Mouse (Mus musculus): ENCODE results near the gene Plppr1. TPM values are rescaled to one million over a fixed set of nuclear protein-coding genes. Genes with fewer than 3 reads are reported as not detected.

Gene Plppr1
- polyA plus RNA-seq, 1 experiment from 2014 or later, result 1.1 TPM

DNA sequence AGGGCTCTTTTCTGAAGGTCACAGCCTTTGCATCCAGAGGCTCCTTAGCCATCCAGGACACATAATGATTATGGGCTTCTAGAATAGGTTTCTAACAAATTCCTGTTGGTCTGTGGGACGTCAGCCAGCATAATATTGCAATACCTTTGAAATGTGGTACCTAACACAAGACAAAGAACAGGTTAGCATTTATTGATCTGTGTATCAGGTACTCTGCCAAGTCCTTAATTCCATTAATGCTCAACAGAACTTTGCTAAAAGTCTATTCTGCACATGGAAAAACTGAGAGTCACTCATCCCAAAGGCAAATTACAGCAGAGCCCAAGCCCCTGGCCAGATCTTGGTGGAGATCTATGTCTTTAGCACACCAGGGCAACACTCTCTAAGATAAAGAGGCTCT lies 97.7 kb downstream of the Plppr1 start:
- no peaks in the 10 kb centered on the region for H3K36me3 ChIP-seq (ENCODE audit: control insufficient read depth, insufficient read depth, low read length)
- no peak for ATAC-seq
- H3K9ac ChIP-seq (ENCODE audit: low read depth, low read length), result no peak overlapping the region
- no peak overlapping the region for H3K4me2 ChIP-seq (ENCODE audit: low read depth, low read length)
- no peaks in the 10 kb centered on the region for H3K9me3 ChIP-seq (ENCODE audit: control insufficient read depth, low read length)
- H3K27me3 ChIP-seq (replicated peaks; ENCODE audit: control insufficient read depth, insufficient read depth, low read length), result no peaks in the 10 kb centered on the region
- no peak overlapping the region for H3K27ac ChIP-seq (ENCODE audit: low read length)
- no peak overlapping the region for H3K4me3 ChIP-seq (ENCODE audit: low read length)
- WGBS, result 78% methylated on average over 1 of the region's 1 CpGs
- H3K4me1 ChIP-seq (ENCODE audit: control insufficient read depth, insufficient read depth, low read length), result no peaks in the 10 kb centered on the region

DNA sequence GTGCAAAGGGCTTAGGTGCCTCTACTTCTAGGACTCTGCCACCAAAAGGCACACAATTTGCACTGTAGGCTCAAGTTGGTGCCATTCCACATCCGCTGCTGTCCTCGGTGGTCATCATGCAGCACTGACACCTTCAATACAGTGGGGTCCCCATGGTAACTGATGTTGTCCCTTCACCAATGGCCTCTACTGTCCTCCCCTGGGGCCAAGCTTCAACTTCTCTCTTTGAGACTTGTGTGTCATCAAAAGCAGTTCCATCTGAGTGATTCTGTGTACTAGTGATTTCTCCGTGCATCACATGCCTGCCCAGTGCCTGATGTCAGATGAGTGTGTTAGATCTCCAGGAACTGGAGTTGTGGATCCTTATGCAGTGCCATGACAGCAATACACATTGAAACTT lies 104.2 kb downstream of the Plppr1 start:
- WGBS, result 88% methylated on average over 3 of the region's 3 CpGs
- H3K27me3 ChIP-seq (replicated peaks; ENCODE audit: control insufficient read depth, insufficient read depth, low read length), result no peaks in the 10 kb centered on the region
- ATAC-seq, result no peak
- H3K27ac ChIP-seq (ENCODE audit: low read length), result no peak overlapping the region
- H3K4me1 ChIP-seq (ENCODE audit: control insufficient read depth, insufficient read depth, low read length), result no peaks in the 10 kb centered on the region
- no peak overlapping the region for H3K4me2 ChIP-seq (ENCODE audit: low read depth, low read length)
- H3K36me3 ChIP-seq (ENCODE audit: control insufficient read depth, insufficient read depth, low read length), result no peaks in the 10 kb centered on the region
- no peak overlapping the region for H3K9ac ChIP-seq (ENCODE audit: low read depth, low read length)
- no peak overlapping the region for H3K4me3 ChIP-seq (ENCODE audit: low read length)
- H3K9me3 ChIP-seq (ENCODE audit: control insufficient read depth, low read length), result no peaks in the 10 kb centered on the region

GRCm38 (mm10) chr4:49166391-49166790 lies 107.3 kb downstream of the Plppr1 start:
- 68% methylated on average over 3 of the region's 3 CpGs for WGBS
- Histone ChIP-seq H3K4me1 (ENCODE audit: control insufficient read depth, insufficient read depth, low read length) (no peaks in the 10 kb centered on the region), H3K36me3 (ENCODE audit: control insufficient read depth, insufficient read depth, low read length) (no peaks in the 10 kb centered on the region), H3K9me3 (ENCODE audit: control insufficient read depth, low read length) (no peaks in the 10 kb centered on the region), H3K9ac (ENCODE audit: low read depth, low read length) (no peak overlapping the region), H3K4me2 (ENCODE audit: low read depth, low read length) (no peak overlapping the region), H3K4me3 (ENCODE audit: low read length) (no peak overlapping the region), H3K27me3 (replicated peaks; ENCODE audit: control insufficient read depth, insufficient read depth, low read length) (no peaks in the 10 kb centered on the region), H3K27ac (ENCODE audit: low read length) (no peak overlapping the region)
- no peak for ATAC-seq

GRCm38 (mm10) chr4:49167030-49167429 lies 108.0 kb downstream of the Plppr1 start:
- H3K27ac ChIP-seq (ENCODE audit: low read length), result no peak overlapping the region
- ATAC-seq, result no peak
- WGBS, result 81% methylated on average over 5 of the region's 5 CpGs

DNA sequence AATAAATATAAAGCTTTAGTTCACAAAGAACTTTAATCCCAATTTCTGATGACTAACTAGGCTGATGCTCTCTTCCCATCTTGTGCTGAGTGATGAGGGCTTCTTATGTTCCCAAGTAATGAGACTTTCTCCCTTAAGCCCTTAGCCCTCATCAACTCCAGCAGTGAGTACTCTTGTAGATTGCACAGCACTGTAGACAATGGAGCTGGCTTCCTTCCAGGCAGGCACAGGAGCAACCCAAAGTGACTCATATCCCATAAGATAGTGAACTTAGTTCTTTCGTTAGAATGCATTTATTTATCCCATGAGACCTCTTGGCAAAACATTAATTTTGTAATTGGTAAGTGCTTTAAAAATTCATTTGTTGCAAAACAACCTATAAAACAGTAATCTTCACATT lies 110.4 kb downstream of the Plppr1 start:
- Histone ChIP-seq H3K4me2 (ENCODE audit: low read depth, low read length) (no peak overlapping the region), H3K27me3 (replicated peaks; ENCODE audit: control insufficient read depth, insufficient read depth, low read length) (no peaks in the 10 kb centered on the region), H3K27ac (ENCODE audit: low read length) (no peak overlapping the region), H3K4me3 (ENCODE audit: low read length) (no peak overlapping the region), H3K9ac (ENCODE audit: low read depth, low read length) (no peak overlapping the region), H3K9me3 (ENCODE audit: control insufficient read depth, low read length) (no peaks in the 10 kb centered on the region), H3K36me3 (ENCODE audit: control insufficient read depth, insufficient read depth, low read length) (no peaks in the 10 kb centered on the region), H3K4me1 (ENCODE audit: control insufficient read depth, insufficient read depth, low read length) (no peaks in the 10 kb centered on the region)
- ATAC-seq, result no peak
- 43% methylated on average over 1 of the region's 1 CpGs for WGBS

More at GRCm38 (mm10) chr4:49167030-49167429, 108.0 kb downstream of the Plppr1 start:
- Histone ChIP-seq H3K27me3 (replicated peaks; ENCODE audit: control insufficient read depth, insufficient read depth, low read length) (no peaks in the 10 kb centered on the region), H3K4me1 (ENCODE audit: control insufficient read depth, insufficient read depth, low read length) (no peaks in the 10 kb centered on the region), H3K36me3 (ENCODE audit: control insufficient read depth, insufficient read depth, low read length) (no peaks in the 10 kb centered on the region), H3K4me3 (ENCODE audit: low read length) (no peak overlapping the region), H3K9ac (ENCODE audit: low read depth, low read length) (no peak overlapping the region), H3K9me3 (ENCODE audit: control insufficient read depth, low read length) (no peaks in the 10 kb centered on the region), H3K4me2 (ENCODE audit: low read depth, low read length) (no peak overlapping the region)

DNA sequence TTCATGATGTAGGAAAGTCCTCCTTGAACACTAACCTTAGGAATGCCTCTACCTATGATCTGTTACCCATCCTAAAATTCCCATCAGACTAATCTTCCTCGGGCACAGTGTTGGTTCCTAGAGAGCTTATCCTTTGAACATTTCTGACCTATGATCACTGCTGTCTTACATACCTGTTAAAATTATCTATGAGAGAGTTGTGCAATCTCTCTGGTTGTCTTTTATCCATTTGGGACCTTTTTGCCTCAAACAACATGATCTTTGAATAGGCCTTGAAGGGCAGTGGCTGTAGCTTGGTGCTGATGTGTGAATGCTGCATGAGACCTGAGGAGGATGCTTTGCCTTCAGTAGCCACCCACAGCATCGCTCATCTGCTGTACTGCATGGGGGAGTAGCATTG lies 119.0 kb downstream of the Plppr1 start:
- no peaks in the 10 kb centered on the region for H3K9me3 ChIP-seq (ENCODE audit: control insufficient read depth, low read length)
- ATAC-seq, result no peak
- H3K4me2 ChIP-seq (ENCODE audit: low read depth, low read length), result no peak overlapping the region
- no peak overlapping the region for H3K27ac ChIP-seq (ENCODE audit: low read length)
- H3K27me3 ChIP-seq (replicated peaks; ENCODE audit: control insufficient read depth, insufficient read depth, low read length), result no peaks in the 10 kb centered on the region
- H3K4me3 ChIP-seq (ENCODE audit: low read length), result no peak overlapping the region
- no peaks in the 10 kb centered on the region for H3K36me3 ChIP-seq (ENCODE audit: control insufficient read depth, insufficient read depth, low read length)
- 79% methylated on average over 2 of the region's 2 CpGs for WGBS
- no peak overlapping the region for H3K9ac ChIP-seq (ENCODE audit: low read depth, low read length)
- peaks cover 9% of the 10 kb centered on the region; the same call in 1 of the 2 replicates for H3K4me1 ChIP-seq (ENCODE audit: control insufficient read depth, insufficient read depth, low read length)

- Histone ChIP-seq H3K4me3 (ENCODE audit: low read length) (no peak overlapping the region), H3K4me2 (ENCODE audit: low read depth, low read length) (no peak overlapping the region), H3K27me3 (replicated peaks; ENCODE audit: control insufficient read depth, insufficient read depth, low read length) (no peaks in the 10 kb centered on the region), H3K9me3 (ENCODE audit: control insufficient read depth, low read length) (no peaks in the 10 kb centered on the region), H3K4me1 (ENCODE audit: control insufficient read depth, insufficient read depth, low read length) (peaks cover 9% of the 10 kb centered on the region; the same call in 1 of the 2 replicates), H3K9ac (ENCODE audit: low read depth, low read length) (no peak overlapping the region), H3K27ac (ENCODE audit: low read length) (peak overlapping the region; percentile 61), H3K36me3 (ENCODE audit: control insufficient read depth, insufficient read depth, low read length) (no peaks in the 10 kb centered on the region)
- ATAC-seq, result no peak
- WGBS, result 28% methylated on average over 3 of the region's 3 CpGs
These were observed 119.8 kb downstream of the Plppr1 start for GRCm38 (mm10) chr4:49178891-49179290.

GRCm38 (mm10) chr4:49179471-49180181 lies 120.6 kb downstream of the Plppr1 start:
- no peak overlapping the region for H3K4me3 ChIP-seq (ENCODE audit: low read length)
- H3K9ac ChIP-seq (ENCODE audit: low read depth, low read length), result no peak overlapping the region
- peak; percentile 98 for ATAC-seq
- H3K4me2 ChIP-seq (ENCODE audit: low read depth, low read length), result no peak overlapping the region
- WGBS, result 57% methylated on average over 2 of the region's 2 CpGs
- peak overlapping the region; percentile 61 for H3K27ac ChIP-seq (ENCODE audit: low read length)
- no peaks in the 10 kb centered on the region for H3K27me3 ChIP-seq (replicated peaks; ENCODE audit: control insufficient read depth, insufficient read depth, low read length)
- H3K9me3 ChIP-seq (ENCODE audit: control insufficient read depth, low read length), result no peaks in the 10 kb centered on the region
- H3K4me1 ChIP-seq (ENCODE audit: control insufficient read depth, insufficient read depth, low read length), result peaks cover 9% of the 10 kb centered on the region; the same call in 1 of the 2 replicates
- H3K36me3 ChIP-seq (ENCODE audit: control insufficient read depth, insufficient read depth, low read length), result no peaks in the 10 kb centered on the region

GRCm38 (mm10) chr4:49189991-49190526 lies 131.0 kb downstream of the Plppr1 start:
- H3K9ac ChIP-seq (ENCODE audit: low read depth, low read length), result no peak overlapping the region
- no peak overlapping the region for H3K4me2 ChIP-seq (ENCODE audit: low read depth, low read length)
- H3K27ac ChIP-seq (ENCODE audit: low read length), result no peak overlapping the region
- H3K4me3 ChIP-seq (ENCODE audit: low read length), result no peak overlapping the region
- no peaks in the 10 kb centered on the region for H3K36me3 ChIP-seq (ENCODE audit: control insufficient read depth, insufficient read depth, low read length)
- no peaks in the 10 kb centered on the region for H3K27me3 ChIP-seq (replicated peaks; ENCODE audit: control insufficient read depth, insufficient read depth, low read length)
- whole genome bisulfite sequencing, result 56% methylated on average over 3 of the region's 3 CpGs
- no peak; the same call in 1 of the 2 replicates for ATAC-seq
- no peaks in the 10 kb centered on the region for H3K9me3 ChIP-seq (ENCODE audit: control insufficient read depth, low read length)
- 0 out of 2 replicates have a peak, but pooled peaks cover 2% of the 10 kb centered on the region for H3K4me1 ChIP-seq (ENCODE audit: control insufficient read depth, insufficient read depth, low read length)
